Mouse (Mus musculus) midbrain, embryonic 16.5 days (tissue): ENCODE measurements around the gene Exoc7. TPM values are rescaled to one million over a fixed set of nuclear protein-coding genes. Genes with fewer than 3 reads are reported as not detected.

Source experiments
- ATAC-seq: fragments of 200-750 bp; cut with Nextera tagmentation; 2 replicates; pipeline ENCODE4 v1.8.0; 2017; ENCODE audit warnings: moderate TSS enrichment
- H3K27ac ChIP-seq: fragments of 300-500 bp; sonication (generic); 2 replicates; pipeline ENCODE4 v1.5.1; 2014; ENCODE audit warnings: mild to moderate bottlenecking, low read length, mixed read lengths
- H3K27me3 ChIP-seq: fragments of 300-500 bp; sonication (generic); 2 replicates; pipeline ENCODE4 v1.6.1; 2014; ENCODE audit warnings: low read depth, low read length, mixed read lengths; ENCODE audit not compliant: control insufficient read depth, insufficient read depth
- H3K36me3 ChIP-seq: fragments of 300-500 bp; sonication (generic); 2 replicates; pipeline ENCODE4 v1.6.1; 2014; ENCODE audit warnings: mild to moderate bottlenecking, low read length, moderate library complexity, mixed read lengths; ENCODE audit not compliant: control insufficient read depth, insufficient read depth
- H3K4me1 ChIP-seq: fragments of 300-500 bp; sonication (generic); 2 replicates; pipeline ENCODE4 v1.6.1; 2014; ENCODE audit warnings: mild to moderate bottlenecking, low read length, mixed read lengths; ENCODE audit not compliant: control insufficient read depth, insufficient read depth
- H3K4me2 ChIP-seq: fragments of 300-500 bp; sonication (generic); 2 replicates; pipeline ENCODE4 v1.6.1; 2014; ENCODE audit warnings: mild to moderate bottlenecking, low read length, mixed read lengths
- H3K4me3 ChIP-seq: fragments of 300-500 bp; sonication (generic); 2 replicates; pipeline ENCODE4 v1.5.1; 2014; ENCODE audit warnings: low read depth, mild to moderate bottlenecking, low read length, moderate library complexity, mixed read lengths
- H3K9ac ChIP-seq: fragments of 300-500 bp; sonication (generic); 2 replicates; pipeline ENCODE4 v1.6.1; 2014; ENCODE audit warnings: low read depth, low read length, mixed read lengths
- H3K9me3 ChIP-seq: fragments of 300-500 bp; sonication (generic); replicated peaks from 2 replicates; pipeline ENCODE4 v1.6.1; 2014; ENCODE audit warnings: mild to moderate bottlenecking, low read length, mixed read lengths; ENCODE audit not compliant: control insufficient read depth, poor library complexity, severe bottlenecking
- WGBS: fragments of 180-500 bp; shearing (Covaris S2); extraction: QIAGEN DNeasy Blood & Tissue Kit; methylation state at CpG from one replicate; pipeline ENCODE4 v1.1.7; 2014; 5-methylcytosine and 5-hydroxymethylcytosine counted together
- polyA plus RNA-seq: library from polyadenylated mRNA; unstranded; fragments of >200 nt; fragmentation: Nextera tagmentation; extraction: Ambion mirVana; gene quantifications from 2 replicates; pipeline ENCODE4 v1.2.1, GENCODE M21; 2015

Exoc7 gene
- 122 and 127 TPM in 2 replicates for polyA plus RNA-seq

DNA sequence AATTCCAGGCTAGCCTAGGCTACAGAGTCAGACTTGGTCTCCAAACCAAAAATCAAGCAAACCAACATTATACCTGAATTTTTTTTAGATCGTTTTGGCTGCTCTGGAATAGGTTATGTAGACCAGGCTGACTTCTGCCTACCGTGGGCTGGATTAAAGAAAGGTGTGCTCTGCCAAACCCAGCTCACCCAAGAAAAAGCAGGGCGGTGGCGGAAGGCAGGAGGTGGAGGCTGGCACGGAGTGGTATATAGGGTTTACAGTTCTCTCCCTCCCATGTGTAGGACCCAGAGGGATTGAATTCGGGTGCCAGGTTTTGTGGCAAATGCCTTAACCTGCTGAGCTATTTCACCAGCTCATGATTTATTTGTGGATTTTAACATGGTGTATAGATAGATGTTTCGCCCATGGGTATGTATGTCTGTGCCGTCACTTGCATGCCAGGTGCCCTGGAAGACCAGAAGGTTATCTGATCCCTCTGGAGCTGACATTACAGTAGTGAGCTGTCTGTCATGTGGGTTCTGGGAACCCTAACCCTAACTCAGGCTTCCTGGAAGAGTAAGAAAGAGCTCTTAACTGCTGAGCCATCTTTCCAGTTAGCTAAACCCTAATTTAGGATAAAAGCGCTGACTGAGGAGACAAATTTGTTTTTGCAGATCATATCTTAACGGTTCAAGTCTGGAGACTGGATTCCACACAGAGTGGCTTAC, at the start of gene Exoc7:
Exoc7 (minus strand) TSS at position 215 of the 707 bp plus-strand sequence.
- Histone ChIP-seq H3K9me3 (no peaks in the 10 kb centered on the region), H3K4me1 (peaks cover 8% of the 10 kb centered on the region), H3K36me3 (peaks cover 18% of the 10 kb centered on the region), H3K4me2 (peak within 1 kb of the TSS; percentile 69), H3K9ac (peak within 1 kb of the TSS; percentile 79), H3K4me3 (peak within 1 kb of the TSS; percentile 59), H3K27ac (peak within 1 kb of the TSS; percentile 74), H3K27me3 (no peaks in the 10 kb centered on the region)
- peak; percentile 49 for ATAC-seq
- 85% methylated on average over 10 of the region's 10 CpGs for WGBS

DNA sequence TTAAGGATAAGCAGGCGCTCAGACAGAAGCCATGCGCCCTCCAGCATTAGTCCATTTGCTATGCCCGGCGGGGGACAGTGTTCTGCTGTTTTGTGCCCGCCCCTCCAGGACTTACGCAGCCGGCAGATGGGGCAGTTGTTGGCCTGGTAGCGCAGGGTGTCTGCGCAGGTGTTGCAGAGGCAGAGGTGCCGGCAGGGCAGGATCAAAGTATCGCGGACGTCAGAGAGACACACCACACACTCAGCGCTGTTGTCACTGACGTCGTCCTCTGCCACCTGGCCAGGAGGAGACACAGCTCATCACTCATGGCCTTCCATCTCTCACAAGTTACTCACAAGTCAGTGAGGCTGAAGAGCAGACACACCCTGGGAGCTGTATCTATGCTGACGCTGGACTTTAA, 47.5 kb upstream of the Exoc7 start:
- Histone ChIP-seq H3K4me2 (no peak overlapping the region), H3K27me3 (no peaks in the 10 kb centered on the region), H3K36me3 (peaks cover 26% of the 10 kb centered on the region), H3K27ac (no peak overlapping the region), H3K4me1 (no peaks in the 10 kb centered on the region), H3K4me3 (no peak overlapping the region), H3K9me3 (no peaks in the 10 kb centered on the region), H3K9ac (no peak overlapping the region)
- ATAC-seq, result no peak
- WGBS, result 26% methylated on average over 17 of the region's 17 CpGs

DNA sequence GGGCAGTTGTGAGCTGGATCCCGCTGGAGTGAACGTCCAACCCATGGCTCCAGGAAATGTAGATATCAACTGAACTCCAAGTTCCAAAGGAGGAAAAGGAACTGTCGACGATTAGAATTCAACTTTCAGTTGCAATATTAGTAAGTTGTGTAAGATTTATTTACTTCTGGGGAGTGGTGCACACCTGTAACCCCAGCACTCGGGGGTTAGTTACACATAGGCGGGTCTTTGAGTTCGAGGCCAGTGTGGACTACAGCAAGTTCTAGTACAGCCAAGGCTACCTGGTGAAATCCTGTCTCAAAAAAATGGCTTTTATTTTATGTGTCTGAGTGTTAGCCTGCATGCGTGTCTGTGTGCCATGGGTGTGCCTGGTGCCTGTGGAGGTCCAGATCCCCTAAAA, 46.5 kb upstream of the Exoc7 start:
- Histone ChIP-seq H3K4me2 (no peak overlapping the region), H3K4me3 (no peak overlapping the region), H3K4me1 (no peaks in the 10 kb centered on the region), H3K27me3 (no peaks in the 10 kb centered on the region), H3K36me3 (peaks cover 30% of the 10 kb centered on the region), H3K9ac (no peak overlapping the region), H3K9me3 (no peaks in the 10 kb centered on the region), H3K27ac (no peak overlapping the region)
- no peak for ATAC-seq
- 95% methylated on average over 8 of the region's 8 CpGs for WGBS

DNA sequence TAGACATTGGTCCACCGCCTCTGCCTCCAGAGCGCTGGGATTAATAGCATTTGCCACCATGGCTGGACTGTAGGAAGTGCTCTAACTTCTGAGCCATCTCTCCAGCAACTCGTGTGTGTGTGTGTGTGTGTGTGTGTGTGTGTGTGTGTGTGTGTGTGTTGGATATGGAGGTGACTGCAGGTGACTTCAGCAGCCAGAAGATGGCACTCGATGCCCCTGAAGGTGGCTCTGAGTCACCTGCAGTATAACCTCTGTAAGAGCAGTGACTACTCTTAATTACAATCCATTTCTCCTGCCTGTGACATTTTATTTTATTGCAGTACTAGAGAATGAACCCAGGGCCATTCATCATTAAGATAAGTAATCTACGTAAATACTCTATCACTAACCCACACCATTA, 44.3 kb upstream of the Exoc7 start:
- Histone ChIP-seq H3K9me3 (no peaks in the 10 kb centered on the region), H3K27ac (no peak overlapping the region), H3K4me2 (no peak overlapping the region), H3K27me3 (no peaks in the 10 kb centered on the region), H3K4me1 (no peaks in the 10 kb centered on the region), H3K4me3 (no peak overlapping the region), H3K36me3 (peaks cover 40% of the 10 kb centered on the region), H3K9ac (no peak overlapping the region)
- no peak for ATAC-seq
- 92% methylated on average over 5 of the region's 5 CpGs for WGBS

DNA sequence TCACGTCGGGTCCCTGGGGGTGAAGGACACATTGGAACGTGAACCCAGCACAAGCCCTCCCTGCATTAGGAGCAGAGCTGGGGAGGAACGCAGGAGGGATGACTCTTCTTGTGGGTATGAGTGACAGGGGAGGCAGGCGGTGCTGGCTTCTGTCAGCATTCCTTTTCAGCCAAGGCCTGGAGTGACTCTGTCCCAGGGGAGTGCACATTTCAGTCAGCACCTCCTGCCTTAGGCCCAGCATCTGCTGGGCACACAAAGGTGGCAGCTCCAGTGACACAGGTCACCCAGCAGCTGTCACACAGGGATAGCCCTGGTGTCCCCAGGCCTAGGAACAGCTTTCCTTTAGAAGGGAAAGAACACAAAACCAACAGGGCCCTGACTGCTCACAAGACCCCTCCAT, 40.9 kb upstream of the Exoc7 start:
- Histone ChIP-seq H3K4me2 (no peak overlapping the region), H3K9me3 (no peaks in the 10 kb centered on the region), H3K4me1 (no peaks in the 10 kb centered on the region), H3K27ac (no peak overlapping the region), H3K36me3 (peaks cover 29% of the 10 kb centered on the region), H3K9ac (no peak overlapping the region), H3K27me3 (no peaks in the 10 kb centered on the region), H3K4me3 (no peak overlapping the region)
- no peak for ATAC-seq
- WGBS, result 71% methylated on average over 5 of the region's 5 CpGs

DNA sequence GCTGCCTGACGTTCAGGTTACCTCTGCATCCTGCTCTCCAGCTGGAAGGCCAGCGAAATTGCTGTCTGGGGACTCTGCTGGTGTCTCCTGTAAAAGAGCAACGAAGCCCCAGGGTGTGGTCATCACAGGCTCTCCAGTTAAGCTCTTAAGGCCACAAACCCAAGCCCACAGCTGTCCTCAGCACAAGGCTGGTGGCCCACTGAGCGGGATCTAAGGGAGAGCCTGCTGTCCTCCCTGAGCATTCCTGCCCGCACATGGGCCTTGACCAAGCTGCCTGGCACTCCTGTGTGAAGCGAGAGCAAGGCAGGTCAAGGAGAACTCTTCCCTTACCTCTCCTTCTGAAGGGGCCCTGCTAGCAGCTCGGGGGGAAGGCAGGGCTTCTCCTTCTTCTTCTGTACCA, 40.0 kb upstream of the Exoc7 start:
- H3K9ac ChIP-seq, result no peak overlapping the region
- no peaks in the 10 kb centered on the region for H3K9me3 ChIP-seq
- 89% methylated on average over 7 of the region's 7 CpGs for WGBS
- H3K36me3 ChIP-seq, result peaks cover 31% of the 10 kb centered on the region
- H3K27me3 ChIP-seq, result no peaks in the 10 kb centered on the region
- H3K4me3 ChIP-seq, result no peak overlapping the region
- H3K4me2 ChIP-seq, result no peak overlapping the region
- H3K4me1 ChIP-seq, result no peaks in the 10 kb centered on the region
- ATAC-seq, result no peak
- no peak overlapping the region for H3K27ac ChIP-seq

DNA sequence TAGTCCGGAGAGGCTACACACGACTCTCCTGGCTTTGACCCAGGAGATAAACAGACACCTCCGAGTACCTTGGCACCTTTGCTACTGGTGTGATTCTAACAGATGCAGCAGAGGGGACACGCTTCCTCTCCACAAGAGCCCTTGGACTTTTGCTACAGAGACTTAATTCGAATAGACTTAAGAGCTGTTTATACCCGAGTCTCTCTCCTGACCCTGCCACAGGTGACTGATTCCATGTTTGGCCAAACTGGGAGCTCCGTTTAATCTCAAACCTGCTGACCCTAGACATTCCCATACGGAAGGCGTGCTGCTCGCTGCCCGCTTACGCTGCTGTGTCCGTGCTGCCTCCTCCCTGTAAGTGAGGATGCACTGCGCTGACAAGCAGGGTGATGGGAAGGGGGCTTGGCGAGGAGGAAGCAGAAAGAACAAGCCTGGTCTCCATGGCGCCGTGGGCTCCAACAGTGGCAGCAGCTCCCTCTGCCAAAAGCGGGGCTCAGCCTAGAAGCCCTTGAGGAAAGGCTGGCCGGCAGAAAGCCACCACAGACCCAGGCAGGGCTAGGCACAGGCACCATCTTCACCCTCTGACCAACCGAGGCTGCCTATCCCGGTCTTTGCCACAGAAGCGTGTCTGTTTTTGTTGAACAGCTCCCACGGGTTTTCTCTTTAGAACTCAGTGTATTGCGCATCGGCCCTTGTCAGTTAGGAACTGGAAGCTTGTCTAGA, 35.2 kb upstream of the Exoc7 start:
- peak; percentile 70 for ATAC-seq
- Histone ChIP-seq H3K9me3 (no peaks in the 10 kb centered on the region), H3K9ac (no peak overlapping the region), H3K4me3 (no peak overlapping the region), H3K4me2 (no peak overlapping the region), H3K36me3 (peaks cover 15% of the 10 kb centered on the region; the same call in 1 of the 2 replicates), H3K4me1 (no peaks in the 10 kb centered on the region), H3K27me3 (no peaks in the 10 kb centered on the region), H3K27ac (peak overlapping the region; percentile 23)
- 69% methylated on average over 25 of the region's 25 CpGs for WGBS

DNA sequence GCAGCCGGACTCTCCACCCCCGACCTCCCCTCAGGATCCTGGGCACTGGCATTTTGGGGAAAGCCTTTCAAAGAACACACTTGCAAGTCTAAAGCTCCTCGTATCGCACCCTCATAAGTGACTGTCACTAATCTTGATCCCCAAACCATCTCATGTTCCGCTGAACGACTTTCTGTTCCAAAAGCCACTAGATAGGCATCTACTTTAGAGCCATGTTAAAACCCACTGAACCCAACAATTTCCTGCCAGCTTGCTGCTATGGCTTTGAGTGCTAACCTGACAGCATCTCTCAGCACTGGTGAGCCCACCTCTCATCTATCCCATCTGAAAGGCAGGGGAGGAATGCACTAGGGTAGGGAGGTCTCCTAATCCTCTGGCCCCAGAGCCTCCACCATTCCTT, 30.5 kb upstream of the Exoc7 start:
- 88% methylated on average over 6 of the region's 6 CpGs for WGBS
- H3K4me2 ChIP-seq, result no peak overlapping the region

DNA sequence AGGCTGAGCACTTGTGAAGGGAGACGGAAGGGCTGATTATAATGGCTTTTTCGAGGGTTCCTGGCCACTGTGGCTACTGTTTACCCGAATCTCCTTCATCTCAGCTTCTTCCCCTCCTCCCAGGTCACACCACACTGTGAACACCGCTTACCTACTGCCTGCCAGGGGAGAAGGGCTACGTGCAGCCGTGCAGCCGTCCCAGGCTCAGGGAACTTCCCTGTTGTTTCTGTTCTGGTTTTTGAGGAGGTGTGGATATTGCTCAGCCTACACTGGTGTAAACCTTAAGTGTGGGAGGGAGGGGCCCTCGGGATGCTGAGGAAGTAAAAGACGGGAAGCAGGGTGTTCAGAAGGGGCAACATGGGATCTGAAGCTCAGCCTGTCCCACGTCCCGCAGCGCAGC, 30.0 kb upstream of the Exoc7 start:
- 59% methylated on average over 12 of the region's 12 CpGs for WGBS
- Histone ChIP-seq H3K4me1 (peaks cover 29% of the 10 kb centered on the region), H3K27me3 (peaks cover 12% of the 10 kb centered on the region), H3K36me3 (0 out of 2 replicates have a peak, but pooled peaks cover 3% of the 10 kb centered on the region), H3K4me2 (no peak overlapping the region), H3K27ac (no peak overlapping the region), H3K4me3 (no peak overlapping the region), H3K9ac (peak overlapping the region; percentile 7; the same call in 1 of the 2 replicates), H3K9me3 (no peaks in the 10 kb centered on the region)
- no peak for ATAC-seq

More for the DNA sequence above, 30.5 kb upstream of the Exoc7 start:
- Histone ChIP-seq H3K36me3 (0 out of 2 replicates have a peak, but pooled peaks cover 3% of the 10 kb centered on the region), H3K4me3 (no peak overlapping the region), H3K4me1 (peaks cover 24% of the 10 kb centered on the region), H3K27me3 (peaks cover 12% of the 10 kb centered on the region), H3K27ac (no peak overlapping the region), H3K9ac (no peak overlapping the region), H3K9me3 (no peaks in the 10 kb centered on the region)
- ATAC-seq, result no peak
